Mouse (Mus musculus): ENCODE results near the gene Kmt2e. TPM values are rescaled to one million over a fixed set of nuclear protein-coding genes. Genes with fewer than 3 reads are reported as not detected.
"Not testable (repeated sequence)": the region's sequence is repeated elsewhere in the genome, so short reads cannot be mapped to it uniquely, and the experiment has no call there.

Kmt2e gene
- total and polyA plus RNA-seq, 3 experiments, result 14.4 to 48.5 (median 38.1) TPM

DNA sequence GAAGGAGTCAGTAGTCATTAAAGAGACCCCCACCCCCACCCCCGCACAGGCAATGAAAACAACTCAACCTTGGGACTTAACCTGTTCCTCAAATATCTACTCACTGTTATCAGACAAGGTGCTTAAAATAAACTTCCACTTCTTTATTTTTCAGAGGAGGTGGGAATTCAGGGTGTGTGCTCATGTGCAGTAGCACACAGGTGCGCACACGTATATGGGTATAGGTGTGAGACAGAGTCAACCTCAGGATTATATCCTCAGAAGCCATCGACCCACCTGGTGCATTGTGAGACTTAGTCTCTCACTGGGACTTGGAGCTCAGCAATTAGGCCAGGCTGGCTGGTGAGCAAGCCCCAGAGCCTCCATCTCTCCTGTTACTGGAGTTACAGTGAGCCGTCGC lies 96.9 kb downstream of the Kmt2e start:
- H3K27ac ChIP-seq, result no peak overlapping the region
- H3K4me3 ChIP-seq, result no peak overlapping the region
- H3K27me3 ChIP-seq (ENCODE audit: control insufficient read depth, insufficient read depth, low read length), result no peaks in the 10 kb centered on the region
- DNase-seq, result no peak
- TF ChIP-seq POLR2A (IDR thresholded peaks at IDR 0.05; ENCODE audit: insufficient read depth, low read depth, low read length) (no peak), EP300 (IDR thresholded peaks at IDR 0.05; ENCODE audit: insufficient read depth, low read depth, low read length) (no peak), CTCF (IDR thresholded peaks at IDR 0.05) (no peak)
- no peaks in the 10 kb centered on the region for H3K4me1 ChIP-seq (ENCODE audit: control insufficient read depth, insufficient read depth, low read length)
- H3K79me2 ChIP-seq (replicated peaks; ENCODE audit: control insufficient read depth, insufficient read depth, low read length), result no peaks in the 10 kb centered on the region
- no peak overlapping the region for H3K9ac ChIP-seq (ENCODE audit: low read depth, low read length)
- WGBS, result 98% methylated on average over 6 of the region's 6 CpGs
- H3K36me3 ChIP-seq (ENCODE audit: control insufficient read depth, insufficient read depth, low read length), result no peaks in the 10 kb centered on the region
- intact Hi-C loops (cut with DNase I), result no loop called here

GRCm38 (mm10) chr5:23531541-23532096 lies 97.4 kb downstream of the Kmt2e start:
- intact Hi-C loops (cut with DNase I), result no loop called here
- no peak for DNase-seq
- H3K4me1 ChIP-seq (ENCODE audit: control insufficient read depth, insufficient read depth, low read length), result no peaks in the 10 kb centered on the region
- no peaks in the 10 kb centered on the region; the same call in 1 of the 2 replicates for H3K36me3 ChIP-seq (ENCODE audit: control insufficient read depth, insufficient read depth, low read length)
- H3K27ac ChIP-seq, result no peak overlapping the region
- no peak overlapping the region for H3K9ac ChIP-seq (ENCODE audit: low read depth, low read length)
- TF ChIP-seq EP300 (IDR thresholded peaks at IDR 0.05; ENCODE audit: insufficient read depth, low read depth, low read length) (no peak), POLR2A (IDR thresholded peaks at IDR 0.05; ENCODE audit: insufficient read depth, low read depth, low read length) (no peak), CTCF (IDR thresholded peaks at IDR 0.05) (no peak)
- no peak overlapping the region for H3K4me3 ChIP-seq
- no peaks in the 10 kb centered on the region for H3K27me3 ChIP-seq (ENCODE audit: control insufficient read depth, insufficient read depth, low read length)
- H3K79me2 ChIP-seq (replicated peaks; ENCODE audit: control insufficient read depth, insufficient read depth, low read length), result no peaks in the 10 kb centered on the region
- WGBS, result 70% methylated on average over 7 of the region's 7 CpGs

DNA sequence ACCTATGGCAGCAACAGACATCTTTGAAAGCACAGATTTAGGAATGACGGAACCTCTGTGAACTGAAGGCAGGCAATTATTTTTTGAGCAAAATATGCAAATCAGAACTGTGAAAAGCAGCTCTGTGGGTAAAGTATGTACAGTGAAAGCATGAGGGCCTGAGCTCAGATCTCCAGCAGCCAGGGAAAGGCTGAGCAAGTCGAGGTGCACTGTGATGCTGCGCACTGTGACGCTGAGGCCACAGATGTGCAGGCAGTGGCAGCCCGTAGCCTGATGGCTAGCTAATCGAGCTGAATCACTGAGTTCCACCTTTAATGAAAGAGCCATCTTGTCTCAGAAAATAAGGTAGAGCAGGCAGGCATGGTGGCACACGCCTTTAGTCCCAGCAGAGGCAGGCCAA lies 101.5 kb downstream of the Kmt2e start:
- no peak overlapping the region for H3K9ac ChIP-seq (ENCODE audit: low read depth, low read length)
- TF ChIP-seq CTCF (IDR thresholded peaks at IDR 0.05) (no peak), EP300 (IDR thresholded peaks at IDR 0.05; ENCODE audit: insufficient read depth, low read depth, low read length) (no peak), POLR2A (IDR thresholded peaks at IDR 0.05; ENCODE audit: insufficient read depth, low read depth, low read length) (no peak)
- intact Hi-C loops (cut with DNase I), result no loop called here
- H3K4me1 ChIP-seq (ENCODE audit: control insufficient read depth, insufficient read depth, low read length), result no peaks in the 10 kb centered on the region
- 91% methylated on average over 7 of the region's 7 CpGs for whole genome bisulfite sequencing
- H3K27me3 ChIP-seq (ENCODE audit: control insufficient read depth, insufficient read depth, low read length), result no peaks in the 10 kb centered on the region
- no peaks in the 10 kb centered on the region; the same call in none of the 2 replicates for H3K36me3 ChIP-seq (ENCODE audit: control insufficient read depth, insufficient read depth, low read length)
- no peaks in the 10 kb centered on the region for H3K79me2 ChIP-seq (replicated peaks; ENCODE audit: control insufficient read depth, insufficient read depth, low read length)
- no peak overlapping the region for H3K27ac ChIP-seq
- no peak overlapping the region for H3K4me3 ChIP-seq
- no peak for DNase-seq

DNA sequence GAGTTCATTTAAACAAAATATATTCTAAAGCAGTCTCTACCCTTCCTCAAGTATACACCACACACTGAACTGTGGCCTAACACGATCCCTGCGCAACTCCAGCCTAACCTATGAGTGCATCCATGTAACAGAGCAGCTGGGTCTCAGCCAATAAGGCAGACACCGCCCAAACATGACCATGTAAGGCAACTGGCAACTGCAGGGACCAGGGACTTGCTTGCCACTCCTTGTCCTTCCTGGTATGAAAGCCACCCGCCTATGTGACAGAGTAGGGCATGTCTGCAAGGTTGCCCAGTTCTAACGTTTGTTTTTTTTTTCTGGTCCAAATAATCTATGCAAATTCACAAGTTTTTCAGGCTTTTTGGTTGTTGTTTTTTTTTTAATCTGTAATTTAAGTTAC lies 117.4 kb downstream of the Kmt2e start:
- H3K27ac ChIP-seq, result no peak overlapping the region
- TF ChIP-seq EP300 (IDR thresholded peaks at IDR 0.05; ENCODE audit: insufficient read depth, low read depth, low read length) (0 out of 2 replicates have a peak, but pooled peaks have one; percentile 17), CTCF (IDR thresholded peaks at IDR 0.05) (no peak), POLR2A (IDR thresholded peaks at IDR 0.05; ENCODE audit: insufficient read depth, low read depth, low read length) (no peak)
- H3K27me3 ChIP-seq (ENCODE audit: control insufficient read depth, insufficient read depth, low read length), result no peaks in the 10 kb centered on the region
- 60% methylated on average over 5 of the region's 5 CpGs for WGBS
- H3K9ac ChIP-seq (ENCODE audit: low read depth, low read length), result no peak overlapping the region
- DNase-seq, result peak; percentile 24
- no peaks in the 10 kb centered on the region; the same call in 1 of the 2 replicates for H3K79me2 ChIP-seq (replicated peaks; ENCODE audit: control insufficient read depth, insufficient read depth, low read length)
- peaks cover 6% of the 10 kb centered on the region; the same call in 1 of the 2 replicates for H3K36me3 ChIP-seq (ENCODE audit: control insufficient read depth, insufficient read depth, low read length)
- intact Hi-C loops (cut with DNase I), result no loop called here
- H3K4me1 ChIP-seq (ENCODE audit: control insufficient read depth, insufficient read depth, low read length), result peaks cover 2% of the 10 kb centered on the region
- no peak overlapping the region for H3K4me3 ChIP-seq

- H3K27ac ChIP-seq; intact Hi-C loops (cut with DNase I); DNase-seq: not testable (repeated sequence)
Observed at GRCm38 (mm10) chr5:23553338-23553737, 119.1 kb downstream of the Kmt2e start.

More at GRCm38 (mm10) chr5:23553338-23553737, 119.1 kb downstream of the Kmt2e start:
- 0 out of 2 replicates have a peak, but pooled peaks have one; percentile 32 for TF ChIP-seq EP300 (IDR thresholded peaks at IDR 0.05; ENCODE audit: insufficient read depth, low read depth, low read length)
- 46% methylated on average over 3 of the region's 3 CpGs for WGBS
- not testable (repeated sequence) for H3K4me3 ChIP-seq; H3K27me3 ChIP-seq (ENCODE audit: control insufficient read depth, insufficient read depth, low read length); H3K4me1 ChIP-seq (ENCODE audit: control insufficient read depth, insufficient read depth, low read length); H3K9ac ChIP-seq (ENCODE audit: low read depth, low read length); H3K79me2 ChIP-seq (replicated peaks; ENCODE audit: control insufficient read depth, insufficient read depth, low read length); H3K36me3 ChIP-seq (ENCODE audit: control insufficient read depth, insufficient read depth, low read length)

All from heart, adult 2 months (tissue).